Mouse (Mus musculus): Measurements from ENCODE around the gene Wfdc6b. TPM values are rescaled to one million over a fixed set of nuclear protein-coding genes. Genes with fewer than 3 reads are reported as not detected.

Wfdc6b gene
- polyA plus RNA-seq, 1 experiment, result not detected

DNA sequence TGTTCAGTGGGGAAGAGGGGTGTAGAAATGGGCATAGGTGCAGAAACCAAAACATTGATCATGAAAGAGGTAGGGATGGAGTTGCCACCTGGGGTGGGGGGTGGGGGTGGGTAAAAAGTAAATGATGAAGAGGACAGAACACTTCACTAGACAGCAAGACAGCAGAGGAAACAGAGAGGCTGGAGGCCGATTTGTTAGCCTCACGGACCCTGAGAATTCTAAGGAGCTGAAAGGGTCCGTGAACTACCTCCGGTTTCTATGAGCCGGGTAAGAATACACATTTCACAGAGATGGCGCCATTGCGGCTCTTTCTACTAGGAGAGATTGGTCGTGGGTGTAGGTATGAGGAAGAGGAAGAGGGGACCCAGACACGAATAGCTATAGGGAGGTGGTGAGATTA lies 43.2 kb downstream of the Wfdc6b start, which contains the start of gene Wfdc9:
Gene Wfdc9, minus strand, starts transcription at position 101 of the 400 bp plus-strand sequence.
- no peak for DNase-seq
- H3K4me3 ChIP-seq (ENCODE audit: control insufficient read depth, insufficient read depth, low read length), result no peak within 1 kb of the TSS
- 74% methylated on average over 9 of the region's 9 CpGs for WGBS
- H3K4me1 ChIP-seq (replicated peaks; ENCODE audit: control insufficient read depth, insufficient read depth, low read length), result no peaks in the 10 kb centered on the region
- no peaks in the 10 kb centered on the region for H3K27me3 ChIP-seq (ENCODE audit: control insufficient read depth, insufficient read depth, low read length)
- H3K27ac ChIP-seq (ENCODE audit: control insufficient read depth, insufficient read depth, low read length), result no peak within 1 kb of the TSS
- H3K36me3 ChIP-seq (ENCODE audit: control insufficient read depth, insufficient read depth, low read length), result no peaks in the 10 kb centered on the region
- TF ChIP-seq CTCF (IDR thresholded peaks at IDR 0.05; ENCODE audit: borderline replicate concordance, control insufficient read depth, extremely low read depth, insufficient read depth, low read length, poor library complexity), result no peak
- no peak for TF ChIP-seq POLR2A (IDR thresholded peaks at IDR 0.05; ENCODE audit: control insufficient read depth, extremely low read depth, insufficient read depth, low read length, poor library complexity)

DNA sequence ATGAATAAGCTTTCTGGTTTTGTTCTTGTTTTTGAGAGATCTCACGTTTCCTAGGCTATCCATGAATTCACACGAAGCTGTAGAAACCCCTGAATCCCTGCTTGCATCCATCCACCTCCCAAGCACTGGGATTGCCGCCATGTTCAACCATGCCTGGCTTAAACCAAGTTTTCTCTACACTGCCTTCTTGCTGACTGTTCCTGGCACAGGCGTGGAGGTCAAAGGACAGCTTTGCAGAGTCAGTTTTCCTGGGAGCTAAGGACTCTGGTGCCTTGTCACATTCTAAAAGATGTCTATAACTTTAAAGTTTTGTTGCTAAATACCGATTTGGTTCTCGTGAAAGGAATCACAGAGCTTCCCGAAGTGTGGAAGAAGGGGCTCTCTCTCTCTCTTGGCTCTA lies 51.5 kb downstream of the Wfdc6b start:
- Histone ChIP-seq H3K4me1 (replicated peaks; ENCODE audit: control insufficient read depth, insufficient read depth, low read length) (no peaks in the 10 kb centered on the region), H3K4me3 (ENCODE audit: control insufficient read depth, insufficient read depth, low read length) (no peak overlapping the region), H3K36me3 (ENCODE audit: control insufficient read depth, insufficient read depth, low read length) (no peaks in the 10 kb centered on the region), H3K27ac (ENCODE audit: control insufficient read depth, insufficient read depth, low read length) (no peak overlapping the region), H3K27me3 (ENCODE audit: control insufficient read depth, insufficient read depth, low read length) (no peaks in the 10 kb centered on the region)
- 93% methylated on average over 7 of the region's 7 CpGs for WGBS
- DNase-seq, result no peak
- TF ChIP-seq CTCF (IDR thresholded peaks at IDR 0.05; ENCODE audit: borderline replicate concordance, control insufficient read depth, extremely low read depth, insufficient read depth, low read length, poor library complexity) (no peak), POLR2A (IDR thresholded peaks at IDR 0.05; ENCODE audit: control insufficient read depth, extremely low read depth, insufficient read depth, low read length, poor library complexity) (no peak)

Other genes starting within 250 kb of the Wfdc6b start
- gene Slpi, start 224.4 kb upstream of the Wfdc6b start, polyA plus RNA-seq (2012; rRNA removed), result 4.9 and 7.5 TPM in 2 replicates
- gene Rbpjl, start 210.4 kb upstream of the Wfdc6b start, polyA plus RNA-seq (2012; rRNA removed), result 0.24 TPM in 1 of 2 replicates, not detected in the other
- gene Matn4, start 208.4 kb upstream of the Wfdc6b start, polyA plus RNA-seq (2012; rRNA removed), result 0.82 and 0.93 TPM in 2 replicates
- 18.6 TPM in 2 replicates for gene Sdc4, start 169.6 kb upstream of the Wfdc6b start, polyA plus RNA-seq (2012; rRNA removed)
- gene Sys1, start 156.6 kb upstream of the Wfdc6b start, polyA plus RNA-seq (2012; rRNA removed), result 183 and 220 TPM in 2 replicates
- 27.8 and 35.3 TPM in 2 replicates for gene Gm20458, start 152.6 kb upstream of the Wfdc6b start, polyA plus RNA-seq (2012; rRNA removed)
- not detected in 2 replicates for gene Trp53tg5, start 139.8 kb upstream of the Wfdc6b start, polyA plus RNA-seq (2012; rRNA removed)
- 19.6 and 24.8 TPM in 2 replicates for gene Dbndd2, start 127.4 kb upstream of the Wfdc6b start, polyA plus RNA-seq (2012; rRNA removed)
- gene Pigt, start 116.0 kb upstream of the Wfdc6b start, polyA plus RNA-seq (2012; rRNA removed), result 146 and 202 TPM in 2 replicates
- gene Wfdc2, start 51.1 kb upstream of the Wfdc6b start, polyA plus RNA-seq (2012; rRNA removed), result 20.5 and 28.7 TPM in 2 replicates
- gene Spint3, start 40.1 kb upstream of the Wfdc6b start, polyA plus RNA-seq (2012; rRNA removed), result not detected in 2 replicates
- gene Wfdc6a, start 28.1 kb upstream of the Wfdc6b start, polyA plus RNA-seq (2012; rRNA removed), result not detected in 2 replicates
- gene Eppin, start 19.9 kb upstream of the Wfdc6b start, polyA plus RNA-seq (2012; rRNA removed), result not detected in 2 replicates
- 0.18 TPM in 1 of 2 replicates, not detected in the other for gene Wfdc8, start 104 bp downstream of the Wfdc6b start, polyA plus RNA-seq (2012; rRNA removed)
- gene Wfdc16, start 25.3 kb downstream of the Wfdc6b start, polyA plus RNA-seq (2012; rRNA removed), result not detected in 2 replicates
- gene Wfdc10, start 42.5 kb downstream of the Wfdc6b start, polyA plus RNA-seq (2012; rRNA removed), result not detected in 2 replicates
- gene Wfdc9, start 43.1 kb downstream of the Wfdc6b start, polyA plus RNA-seq (2012; rRNA removed), result not detected in 2 replicates
- gene Wfdc11, start 60.6 kb downstream of the Wfdc6b start, polyA plus RNA-seq (2012; rRNA removed), result not detected in 2 replicates
- not detected in 2 replicates for gene Wfdc13, start 71.6 kb downstream of the Wfdc6b start, polyA plus RNA-seq (2012; rRNA removed)
- not detected in 2 replicates for gene Spint4, start 85.0 kb downstream of the Wfdc6b start, polyA plus RNA-seq (2012; rRNA removed)
- gene Spint5, start 101.8 kb downstream of the Wfdc6b start, polyA plus RNA-seq (2012; rRNA removed), result not detected in 2 replicates
- gene Wfdc3, start 132.4 kb downstream of the Wfdc6b start, polyA plus RNA-seq (2012; rRNA removed), result 0.23 and 0.41 TPM in 2 replicates
- 60.6 and 134 TPM in 2 replicates for gene Dnttip1, start 132.5 kb downstream of the Wfdc6b start, polyA plus RNA-seq (2012; rRNA removed)
- gene Ube2c, start 156.4 kb downstream of the Wfdc6b start, polyA plus RNA-seq (2012; rRNA removed), result 327 and 434 TPM in 2 replicates
- 0.38 TPM in 1 of 2 replicates, not detected in the other for gene Tnnc2, start 166.4 kb downstream of the Wfdc6b start, polyA plus RNA-seq (2012; rRNA removed)
- gene Snx21, start 172.3 kb downstream of the Wfdc6b start, polyA plus RNA-seq (2012; rRNA removed), result 9.0 and 11.9 TPM in 2 replicates
- 84.6 and 87.9 TPM in 2 replicates for gene Acot8, start 191.4 kb downstream of the Wfdc6b start, polyA plus RNA-seq (2012; rRNA removed)
- 5.9 and 6.2 TPM in 2 replicates for gene Zswim3, start 191.6 kb downstream of the Wfdc6b start, polyA plus RNA-seq (2012; rRNA removed)
- 9.5 and 11.5 TPM in 2 replicates for gene Zswim1, start 209.2 kb downstream of the Wfdc6b start, polyA plus RNA-seq (2012; rRNA removed)
- gene Spata25, start 215.0 kb downstream of the Wfdc6b start, polyA plus RNA-seq (2012; rRNA removed), result 2.9 and 4.5 TPM in 2 replicates
- 467 and 538 TPM in 2 replicates for gene Ctsa, start 219.4 kb downstream of the Wfdc6b start, polyA plus RNA-seq (2012; rRNA removed)
- 24.0 and 31.7 TPM in 2 replicates for gene Neurl2, start 219.9 kb downstream of the Wfdc6b start, polyA plus RNA-seq (2012; rRNA removed)
- 227 and 263 TPM in 2 replicates for gene Pltp, start 244.2 kb downstream of the Wfdc6b start, polyA plus RNA-seq (2012; rRNA removed)

Measured in thymus, adult 2 months (tissue).